Mouse (Mus musculus) CH12.LX (cell line): Measurements from ENCODE around the gene Fgfbp3. TPM values are rescaled to one million over a fixed set of nuclear protein-coding genes. Genes with fewer than 3 reads are reported as not detected.

Experiments used
- DNase-seq: peaks from one replicate; pipeline ENCODE4 v3.0.0-alpha.2; 2013; ENCODE audit errors: extremely low read depth
- H3K27ac ChIP-seq: 2 replicates; pipeline ENCODE4 v1.5.1; 2012; ENCODE audit warnings: low read depth, mild to moderate bottlenecking, control low read depth, moderate library complexity; ENCODE audit not compliant: insufficient read depth
- H3K27me3 ChIP-seq: replicated peaks from 2 replicates; pipeline ENCODE3; 2012; ENCODE audit warnings: inconsistent platforms
- H3K36me3 ChIP-seq, 2 experiments: replicated peaks in 1 of 2; 2 replicates each; pipeline versions ENCODE3 to v1.6.1; 2012; ENCODE audit warnings: inconsistent platforms in 1 of 2, low read length in 1 of 2, mild to moderate bottlenecking in 1 of 2, mixed read lengths in 1 of 2, moderate library complexity in 1 of 2; ENCODE audit not compliant: control insufficient read depth in 1 of 2, insufficient read depth in 1 of 2
- H3K4me1 ChIP-seq, 2 experiments: 2 replicates each; pipeline ENCODE4 v1.6.1; 2012; ENCODE audit warnings: inconsistent platforms in 1 of 2, moderate library complexity in 1 of 2; ENCODE audit not compliant: insufficient read depth in 2 of 2, control insufficient read depth in 1 of 2
- H3K4me2 ChIP-seq: 2 replicates; pipeline ENCODE4 v1.6.1; 2012; ENCODE audit warnings: low read depth, mild to moderate bottlenecking, control low read depth; ENCODE audit not compliant: poor library complexity, insufficient read depth, severe bottlenecking
- H3K4me3 ChIP-seq, 3 experiments: fragments of 150-350 bp in 1 of 3; sonication (generic) in 1 of 3; replicated peaks in 1 of 3; 2 replicates each; pipeline versions ENCODE3 to v1.5.1; 2011 to 2012; ENCODE audit warnings: low read depth in 2 of 3, low read length in 2 of 3, mild to moderate bottlenecking in 2 of 3, moderate library complexity in 2 of 3, control low read depth in 1 of 3, improper control_type of control experiment in 1 of 3, inconsistent platforms in 1 of 3, mixed read lengths in 1 of 3; ENCODE audit not compliant: poor library complexity in 1 of 3
- H3K79me2 ChIP-seq: replicated peaks from 2 replicates; pipeline ENCODE4 v1.6.1; 2012; ENCODE audit warnings: mild to moderate bottlenecking, moderate library complexity; ENCODE audit not compliant: control insufficient read depth, poor library complexity, insufficient read depth, severe bottlenecking; ENCODE audit errors: extremely low read depth
- H3K9ac ChIP-seq: 2 replicates; pipeline ENCODE4 v1.6.1; 2012; ENCODE audit warnings: low read depth, mild to moderate bottlenecking, control low read depth, moderate library complexity; ENCODE audit not compliant: insufficient read depth
- H3K9me3 ChIP-seq: replicated peaks from 2 replicates; pipeline ENCODE3; 2012; ENCODE audit warnings: low read length, inconsistent platforms, mixed read lengths
- BHLHE40 ChIP-seq: IDR thresholded peaks from 2 replicates; pipeline ENCODE4 v1.6.1; 2011; ENCODE audit warnings: mild to moderate bottlenecking, low read depth, low read length, improper control_type of control experiment
- CHD2 ChIP-seq: IDR thresholded peaks from 2 replicates; pipeline ENCODE4 v1.6.1; 2011; ENCODE audit warnings: low read length, improper control_type of control experiment
- CTCF ChIP-seq, 2 experiments: IDR thresholded peaks in 1 of 2; conservative IDR thresholded peaks in 1 of 2; 2 replicates each; pipeline ENCODE4 v1.5.1; 2011 to 2012; ENCODE audit warnings: low read depth in 2 of 2, low read length in 2 of 2, improper control_type of control experiment in 1 of 2, inconsistent platforms in 1 of 2, mild to moderate bottlenecking in 1 of 2, moderate library complexity in 1 of 2
- ELF1 ChIP-seq: IDR thresholded peaks from 2 replicates; pipeline ENCODE4 v1.6.1; 2014; ENCODE audit warnings: low read depth, mild to moderate bottlenecking, inconsistent platforms, low read length, improper control_type of control experiment
- EP300 ChIP-seq: IDR thresholded peaks from 2 replicates; pipeline ENCODE4 v1.6.1; 2011; ENCODE audit warnings: low read length, improper control_type of control experiment
- GABPA ChIP-seq: IDR thresholded peaks from 2 replicates; pipeline ENCODE4 v1.6.1; 2012; ENCODE audit warnings: low read depth, low read length, improper control_type of control experiment, inconsistent platforms; ENCODE audit not compliant: insufficient replicate concordance
- HCFC1 ChIP-seq: IDR thresholded peaks from 2 replicates; pipeline ENCODE4 v1.6.1; 2012; ENCODE audit warnings: low read depth, mild to moderate bottlenecking, inconsistent platforms, low read length, improper control_type of control experiment
- IRF4 ChIP-seq: IDR thresholded peaks from 2 replicates; pipeline ENCODE4 v1.6.1; 2014; ENCODE audit warnings: low read depth, mild to moderate bottlenecking, inconsistent platforms, low read length, improper control_type of control experiment
- JUN ChIP-seq: IDR thresholded peaks from 2 replicates; pipeline ENCODE4 v1.6.1; 2011; ENCODE audit warnings: low read depth, mild to moderate bottlenecking, low read length, improper control_type of control experiment, moderate library complexity; ENCODE audit not compliant: insufficient read depth
- JUND ChIP-seq: conservative IDR thresholded peaks from 2 replicates; pipeline ENCODE4 v1.6.1; 2011; ENCODE audit warnings: low read depth, low read length, improper control_type of control experiment
- KAT2A ChIP-seq: IDR thresholded peaks from 2 replicates; pipeline ENCODE4 v1.6.1; 2012; ENCODE audit warnings: low read length, improper control_type of control experiment, inconsistent platforms; ENCODE audit not compliant: insufficient replicate concordance
- MAFK ChIP-seq: IDR thresholded peaks from 2 replicates; pipeline ENCODE4 v1.6.1; 2011; ENCODE audit warnings: low read length, improper control_type of control experiment; ENCODE audit not compliant: insufficient replicate concordance
- MAX ChIP-seq: IDR thresholded peaks from 2 replicates; pipeline ENCODE4 v1.6.1; 2011; ENCODE audit warnings: low read length, improper control_type of control experiment
- MAZ ChIP-seq: IDR thresholded peaks from 2 replicates; pipeline ENCODE4 v1.6.1; 2012; ENCODE audit warnings: low read depth, mild to moderate bottlenecking, inconsistent platforms, low read length, improper control_type of control experiment, moderate library complexity
- MYC ChIP-seq: IDR thresholded peaks from 2 replicates; pipeline ENCODE4 v1.6.1; 2011; ENCODE audit warnings: low read depth, mild to moderate bottlenecking, improper control_type of control experiment, low read length
- NELFE ChIP-seq: IDR thresholded peaks from 2 replicates; pipeline ENCODE4 v1.6.1; 2011; ENCODE audit warnings: low read depth, low read length, improper control_type of control experiment
- POLR2AphosphoS2 ChIP-seq: IDR thresholded peaks from 2 replicates; pipeline ENCODE4 v1.6.1; 2011; ENCODE audit warnings: low read depth, low read length, improper control_type of control experiment
- SMC3 ChIP-seq: IDR thresholded peaks from 2 replicates; pipeline ENCODE4 v1.6.1; 2011; ENCODE audit warnings: low read depth, low read length, improper control_type of control experiment
- TCF12 ChIP-seq: IDR thresholded peaks from 2 replicates; pipeline ENCODE4 v1.6.1; 2014; ENCODE audit warnings: low read depth, mild to moderate bottlenecking, inconsistent platforms, low read length, improper control_type of control experiment
- UBTF ChIP-seq: IDR thresholded peaks from 2 replicates; pipeline ENCODE4 v1.6.1; 2012; ENCODE audit warnings: low read depth, mild to moderate bottlenecking, inconsistent platforms, low read length, improper control_type of control experiment, moderate library complexity
- USF1 ChIP-seq: IDR thresholded peaks from 2 replicates; pipeline ENCODE4 v1.6.1; 2014; ENCODE audit warnings: low read depth, mild to moderate bottlenecking, inconsistent platforms, low read length, improper control_type of control experiment
- ZKSCAN1 ChIP-seq: IDR thresholded peaks from 2 replicates; pipeline ENCODE4 v1.6.1; 2012; ENCODE audit warnings: low read depth, inconsistent platforms, low read length, improper control_type of control experiment, borderline replicate concordance
- ZMIZ1 ChIP-seq: IDR thresholded peaks from 2 replicates; pipeline ENCODE4 v1.6.1; 2012; ENCODE audit warnings: low read depth, mild to moderate bottlenecking, inconsistent platforms, low read length, improper control_type of control experiment
- ZNF384 ChIP-seq: IDR thresholded peaks from 2 replicates; pipeline ENCODE4 v1.6.1; 2012; ENCODE audit warnings: low read depth, low read length, improper control_type of control experiment, inconsistent platforms
- dilution Hi-C: fragments of 300-500 bp; cut with MboI; formaldehyde crosslinking; loops from 2 replicates; pipeline ENCODE4 v1.14.3; 2020; ENCODE audit warnings: low sequenced_read_pairs; ENCODE audit not compliant: extremely low pct_unique_long_range_greater_than_20kb, extremely low pct_ligation_motif_present
- in situ Hi-C: fragments of 300-500 bp; cut with MboI; formaldehyde crosslinking; loops from 3 replicates; pipeline ENCODE4 v1.14.3; 2019; ENCODE audit warnings: low sequenced_read_pairs, low pct_ligation_motif_present, low pct_unique_long_range_greater_than_20kb, mixed read lengths
- polyA plus RNA-seq: library from polyadenylated mRNA; unstranded; fragments of >175 nt; gene quantifications from 2 replicates; pipeline ENCODE4 v1.2.1, GENCODE M21; 2012; ENCODE audit warnings: low read depth; ENCODE audit not compliant: insufficient read length
- total RNA-seq, 2 experiments: library from RNA; depleted of rRNA; stranded (reverse); fragments of 300-350 nt in 1 of 2; fragments of >200 nt in 1 of 2; gene quantifications; 2 replicates each; pipeline ENCODE4 v1.2.3; 2012 to 2014

The Fgfbp3 gene
- total and polyA plus RNA-seq, 3 experiments: 0.64 to 2.1 (median 1.6) TPM

GRCm38 (mm10) chr19:36932097-36932496 lies 12.7 kb upstream of the Fgfbp3 start:
- H3K9ac ChIP-seq: no peak overlapping the region
- no peaks in the 10 kb centered on the region for H3K27me3 ChIP-seq
- peak overlapping the region; percentile 29; the same call in 1 of the 2 replicates for H3K4me2 ChIP-seq
- no peaks in the 10 kb centered on the region for H3K9me3 ChIP-seq
- DNase-seq: no peak
- peaks cover 3 to 26% of the 10 kb centered on the region in 2 experiments; a peak in 3 of 4 replicates for H3K4me1 ChIP-seq
- dilution Hi-C loops: no loop called here
- in situ Hi-C loops: no loop called here
- H3K36me3 ChIP-seq: peaks cover 3 to 23% of the 10 kb centered on the region in 2 experiments
- no peak overlapping the region for H3K4me3 ChIP-seq
- H3K79me2 ChIP-seq: peaks cover 87% of the 10 kb centered on the region
- H3K27ac ChIP-seq: no peak overlapping the region
- TF ChIP-seq CTCF (conservative IDR thresholded peaks at IDR 0.05 in 1 of 2, IDR thresholded peaks at IDR 0.05 in 1 of 2; ENCODE audit: low read depth in 2 of 2, low read length in 2 of 2) (no peak), MAX (no peak), ZKSCAN1 (no peak), KAT2A (no peak), HCFC1 (no peak), USF1 (no peak)
- TF ChIP-seq, all 38 proteins: peak for 0

- Histone ChIP-seq H3K79me2 (peaks cover 77% of the 10 kb centered on the region), H3K27me3 (no peaks in the 10 kb centered on the region), H3K27ac (no peak overlapping the region), H3K4me3 (no peak overlapping the region), H3K4me1 (peaks cover 3 to 30% of the 10 kb centered on the region in 2 experiments; a peak in 3 of 4 replicates), H3K36me3 (peaks cover 0 to 9% of the 10 kb centered on the region in 2 experiments), H3K9ac (no peak overlapping the region; the same call in 1 of the 2 replicates), H3K4me2 (no peak overlapping the region; the same call in 1 of the 2 replicates), H3K9me3 (no peaks in the 10 kb centered on the region)
- in situ Hi-C loops (no loop called here), dilution Hi-C loops (no loop called here)
- TF ChIP-seq ELF1 (no peak), MYC (no peak), ZNF384 (peak; percentile 70; the same call in 1 of the 2 replicates)
- DNase-seq: no peak
These were observed 10.4 kb upstream of the Fgfbp3 start for GRCm38 (mm10) chr19:36929816-36930215.

- peaks cover 0 to 7% of the 10 kb centered on the region in 2 experiments for H3K36me3 ChIP-seq
- peak overlapping the region; percentile 84 to 95 (median 90) for H3K4me3 ChIP-seq
- dilution Hi-C loops: no loop called here
- peak; percentile 47 for DNase-seq
- no peaks in the 10 kb centered on the region for H3K27me3 ChIP-seq
- peak overlapping the region; percentile 85 for H3K9ac ChIP-seq
- in situ Hi-C loops: no loop called here
- H3K4me2 ChIP-seq: peak overlapping the region; percentile 88
- no peaks in the 10 kb centered on the region for H3K9me3 ChIP-seq
- H3K79me2 ChIP-seq: peaks cover 63% of the 10 kb centered on the region
- H3K4me1 ChIP-seq: peaks cover 3 to 31% of the 10 kb centered on the region in 2 experiments; a peak in 3 of 4 replicates
- no peak overlapping the region; the same call in 1 of the 2 replicates for H3K27ac ChIP-seq
- TF ChIP-seq EP300: 0 out of 2 replicates have a peak, but pooled peaks have one; percentile 24
- no peak for TF ChIP-seq ZMIZ1
- 0 out of 2 replicates have a peak, but pooled peaks have one; percentile 11 for TF ChIP-seq ELF1
- 0 out of 2 replicates have a peak, but pooled peaks have one; percentile 21 for TF ChIP-seq CHD2
- peak; percentile 73 for TF ChIP-seq IRF4
- TF ChIP-seq TCF12: no peak
- peak; percentile 95 for TF ChIP-seq MAFK
- TF ChIP-seq JUN: peak; percentile 84
- no peak for TF ChIP-seq SMC3
- no peak for TF ChIP-seq KAT2A
- no peak for TF ChIP-seq UBTF
- TF ChIP-seq POLR2AphosphoS2: no peak
- TF ChIP-seq JUND: peak; percentile 73
- TF ChIP-seq BHLHE40: no peak; the same call in 1 of the 2 replicates
- no peak for TF ChIP-seq MAZ
- TF ChIP-seq GABPA: no peak
- TF ChIP-seq NELFE: no peak
These were observed 8.5 kb upstream of the Fgfbp3 start for GRCm38 (mm10) chr19:36927800-36928361.
